ENCODE assay signal across 16 mouse cellular contexts in genomic region chr11:68453301-68453700, GRCm38 (mm10). TPM values are rescaled to one million over a fixed set of nuclear protein-coding genes. Genes with fewer than 3 reads are reported as not detected.
"Had no signal": no experiment of that assay in that cellular context is flagged by ENCODE, and none has a peak within 500 bp of the region (broad histone marks: within the 10 kb centered on the region; RNA-seq: fewer than 3 reads in every experiment).

No protein-coding gene starts in this region.

- H3K27ac ChIP-seq: left cerebral cortex, adult 2 months; limb, embryonic 10.5 days; liver, embryonic 12.5 days; midbrain, embryonic 10.5 days; midbrain, embryonic 15.5 days; stomach, embryonic 15.5 days had no signal

- H3K9me3 ChIP-seq: limb, embryonic 10.5 days; liver, embryonic 12.5 days; midbrain, embryonic 10.5 days; midbrain, embryonic 15.5 days; stomach, embryonic 15.5 days had no signal

- H3K27me3 ChIP-seq: liver, embryonic 12.5 days; midbrain, embryonic 15.5 days; stomach, embryonic 15.5 days had no signal

- H3K4me2 ChIP-seq: liver, embryonic 12.5 days; lung, embryonic 14.5 days; midbrain, embryonic 15.5 days; stomach, embryonic 15.5 days had no signal

- ATAC-seq: intestine, embryonic 16.5 days; liver, embryonic 12.5 days; midbrain, embryonic 15.5 days had no signal

- DNase-seq: kidney, adult 9 months; kidney, postnatal 10 days; kidney, postnatal 4 days; lung, embryonic 14.5 days; lung, postnatal 10 days; lung, postnatal 4 days; right cerebral cortex, postnatal 14 days; thymus, postnatal 14 days had no signal

- H3K36me3 ChIP-seq: limb, embryonic 10.5 days; liver, embryonic 12.5 days; midbrain, embryonic 10.5 days; midbrain, embryonic 15.5 days; stomach, embryonic 15.5 days had no signal

- H3K9ac ChIP-seq: liver, embryonic 12.5 days; lung, embryonic 14.5 days; midbrain, embryonic 15.5 days; stomach, embryonic 15.5 days had no signal

- H3K4me1 ChIP-seq: liver, embryonic 12.5 days; stomach, embryonic 15.5 days had no signal

- H3K4me3 ChIP-seq: left cerebral cortex, adult 2 months; limb, embryonic 10.5 days; liver, embryonic 12.5 days; midbrain, embryonic 10.5 days; midbrain, embryonic 15.5 days; stomach, embryonic 15.5 days had no signal

RNA-seq across cellular contexts. Expression of gene Ntn1, which starts 52.7 kb away (rescaled TPM):
- total RNA-seq: megakaryocyte, adult 5-6 weeks had no signal
